Mouse (Mus musculus): ENCODE results near the gene Ubl4b. TPM values are rescaled to one million over a fixed set of nuclear protein-coding genes. Genes with fewer than 3 reads are reported as not detected.

Ubl4b gene
- total and polyA plus RNA-seq, 3 experiments: 0.11 TPM; not detected in 2

- TF ChIP-seq GATA2 (IDR thresholded peaks at IDR 0.05; ENCODE audit: borderline replicate concordance, low read depth, low read length): no peak
- TF ChIP-seq GATA1 (IDR thresholded peaks at IDR 0.05; ENCODE audit: borderline replicate concordance, low read length): no peak
- no peak for TF ChIP-seq CTCF (IDR thresholded peaks at IDR 0.05; ENCODE audit: low read depth, low read length)
- TF ChIP-seq POLR2AphosphoS5 (IDR thresholded peaks at IDR 0.05; ENCODE audit: insufficient replicate concordance, low read depth, low read length): no peak
- no peak for TF ChIP-seq TAL1 (conservative IDR thresholded peaks at IDR 0.05; ENCODE audit: low read depth, low read length)
- Histone ChIP-seq H3K9me3 (replicated peaks) (peaks cover 16% of the 10 kb centered on the region), H3K4me3 (ENCODE audit: low read depth, low read length) (no peak overlapping the region), H3K27me3 (ENCODE audit: insufficient read depth, low read length) (peaks cover 35% of the 10 kb centered on the region; the same call in 1 of the 2 replicates), H3K4me1 (ENCODE audit: insufficient read depth, low read depth, low read length) (no peaks in the 10 kb centered on the region), H3K36me3 (replicated peaks) (no peaks in the 10 kb centered on the region)
- ATAC-seq (ENCODE audit: extremely low read depth, insufficient number of reproducible peaks, low FRiP score, poor library complexity, severe bottlenecking) (no peak), DNase-seq (ENCODE audit: low spot score) (no peak)
These were observed 40.5 kb upstream of the Ubl4b start for GRCm38 (mm10) chr3:107595264-107595937.

GRCm38 (mm10) chr3:107594662-107595263 is 39.9 kb upstream of the Ubl4b start, which contains the start of gene Alx3:
Alx3 (plus strand) TSS chr3:107595031.
- Histone ChIP-seq H3K4me1 (ENCODE audit: insufficient read depth, low read depth, low read length) (no peaks in the 10 kb centered on the region), H3K4me3 (ENCODE audit: low read depth, low read length) (no peak within 1 kb of the TSS), H3K36me3 (replicated peaks) (no peaks in the 10 kb centered on the region), H3K9me3 (replicated peaks) (peaks cover 16% of the 10 kb centered on the region), H3K27me3 (ENCODE audit: insufficient read depth, low read length) (peaks cover 33% of the 10 kb centered on the region)
- DNase-seq (ENCODE audit: low spot score): no peak
- no peak for ATAC-seq (ENCODE audit: extremely low read depth, insufficient number of reproducible peaks, low FRiP score, poor library complexity, severe bottlenecking)
- TF ChIP-seq TAL1 (conservative IDR thresholded peaks at IDR 0.05; ENCODE audit: low read depth, low read length): no peak
- no peak for TF ChIP-seq POLR2AphosphoS5 (IDR thresholded peaks at IDR 0.05; ENCODE audit: insufficient replicate concordance, low read depth, low read length)
- TF ChIP-seq GATA1 (IDR thresholded peaks at IDR 0.05; ENCODE audit: borderline replicate concordance, low read length): no peak

- Histone ChIP-seq H3K4me3 (ENCODE audit: low read depth, low read length) (no peak overlapping the region), H3K4me1 (ENCODE audit: insufficient read depth, low read depth, low read length) (no peaks in the 10 kb centered on the region), H3K27me3 (ENCODE audit: insufficient read depth, low read length) (peaks cover 30% of the 10 kb centered on the region), H3K9me3 (replicated peaks) (peaks cover 16% of the 10 kb centered on the region), H3K36me3 (replicated peaks) (no peaks in the 10 kb centered on the region)
- TF ChIP-seq TAL1 (conservative IDR thresholded peaks at IDR 0.05; ENCODE audit: low read depth, low read length): no peak
- no peak for TF ChIP-seq GATA1 (IDR thresholded peaks at IDR 0.05; ENCODE audit: borderline replicate concordance, low read length)
- TF ChIP-seq GATA2 (IDR thresholded peaks at IDR 0.05; ENCODE audit: borderline replicate concordance, low read depth, low read length): no peak
- no peak for TF ChIP-seq CTCF (IDR thresholded peaks at IDR 0.05; ENCODE audit: low read depth, low read length)
- no peak for TF ChIP-seq POLR2AphosphoS5 (IDR thresholded peaks at IDR 0.05; ENCODE audit: insufficient replicate concordance, low read depth, low read length)
- ATAC-seq (ENCODE audit: extremely low read depth, insufficient number of reproducible peaks, low FRiP score, poor library complexity, severe bottlenecking) (no peak), DNase-seq (ENCODE audit: low spot score) (no peak)
These were observed 38.8 kb upstream of the Ubl4b start for GRCm38 (mm10) chr3:107593632-107594031.

GRCm38 (mm10) chr3:107591612-107592011 is 36.7 kb upstream of the Ubl4b start:
- ATAC-seq (ENCODE audit: extremely low read depth, insufficient number of reproducible peaks, low FRiP score, poor library complexity, severe bottlenecking): no peak

GRCm38 (mm10) chr3:107586504-107586903 is 31.6 kb upstream of the Ubl4b start:
- ATAC-seq (ENCODE audit: extremely low read depth, insufficient number of reproducible peaks, low FRiP score, poor library complexity, severe bottlenecking): no peak
- DNase-seq (ENCODE audit: low spot score): no peak
- no peaks in the 10 kb centered on the region for H3K9me3 ChIP-seq (replicated peaks)
- H3K27me3 ChIP-seq (ENCODE audit: insufficient read depth, low read length): peaks cover 61% of the 10 kb centered on the region
- H3K4me3 ChIP-seq (ENCODE audit: low read depth, low read length): no peak overlapping the region
- H3K36me3 ChIP-seq (replicated peaks): no peaks in the 10 kb centered on the region
- TF ChIP-seq CTCF (IDR thresholded peaks at IDR 0.05; ENCODE audit: low read depth, low read length) (no peak), GATA1 (IDR thresholded peaks at IDR 0.05; ENCODE audit: borderline replicate concordance, low read length) (no peak), TAL1 (conservative IDR thresholded peaks at IDR 0.05; ENCODE audit: low read depth, low read length) (no peak), GATA2 (IDR thresholded peaks at IDR 0.05; ENCODE audit: borderline replicate concordance, low read depth, low read length) (no peak), POLR2AphosphoS5 (IDR thresholded peaks at IDR 0.05; ENCODE audit: insufficient replicate concordance, low read depth, low read length) (no peak)
- no peaks in the 10 kb centered on the region for H3K4me1 ChIP-seq (ENCODE audit: insufficient read depth, low read depth, low read length)

More at GRCm38 (mm10) chr3:107591612-107592011, 36.7 kb upstream of the Ubl4b start:
- Histone ChIP-seq H3K4me1 (ENCODE audit: insufficient read depth, low read depth, low read length) (no peaks in the 10 kb centered on the region), H3K9me3 (replicated peaks) (peaks cover 15% of the 10 kb centered on the region), H3K36me3 (replicated peaks) (no peaks in the 10 kb centered on the region), H3K4me3 (ENCODE audit: low read depth, low read length) (no peak overlapping the region), H3K27me3 (ENCODE audit: insufficient read depth, low read length) (peaks cover 45% of the 10 kb centered on the region)
- no peak for DNase-seq (ENCODE audit: low spot score)
- no peak for TF ChIP-seq POLR2AphosphoS5 (IDR thresholded peaks at IDR 0.05; ENCODE audit: insufficient replicate concordance, low read depth, low read length)
- no peak for TF ChIP-seq GATA1 (IDR thresholded peaks at IDR 0.05; ENCODE audit: borderline replicate concordance, low read length)
- no peak for TF ChIP-seq CTCF (IDR thresholded peaks at IDR 0.05; ENCODE audit: low read depth, low read length)
- no peak for TF ChIP-seq TAL1 (conservative IDR thresholded peaks at IDR 0.05; ENCODE audit: low read depth, low read length)
- no peak for TF ChIP-seq GATA2 (IDR thresholded peaks at IDR 0.05; ENCODE audit: borderline replicate concordance, low read depth, low read length)

- H3K27me3 ChIP-seq (ENCODE audit: insufficient read depth, low read length): peaks cover 66% of the 10 kb centered on the region
- H3K4me1 ChIP-seq (ENCODE audit: insufficient read depth, low read depth, low read length): peaks cover 5% of the 10 kb centered on the region
- H3K4me3 ChIP-seq (ENCODE audit: low read depth, low read length): no peak overlapping the region
- no peak for TF ChIP-seq GATA1 (IDR thresholded peaks at IDR 0.05; ENCODE audit: borderline replicate concordance, low read length)
- TF ChIP-seq CTCF (IDR thresholded peaks at IDR 0.05; ENCODE audit: low read depth, low read length): no peak
- no peak for TF ChIP-seq POLR2AphosphoS5 (IDR thresholded peaks at IDR 0.05; ENCODE audit: insufficient replicate concordance, low read depth, low read length)
- TF ChIP-seq TAL1 (conservative IDR thresholded peaks at IDR 0.05; ENCODE audit: low read depth, low read length): no peak
- no peak for TF ChIP-seq GATA2 (IDR thresholded peaks at IDR 0.05; ENCODE audit: borderline replicate concordance, low read depth, low read length)
- ATAC-seq (ENCODE audit: extremely low read depth, insufficient number of reproducible peaks, low FRiP score, poor library complexity, severe bottlenecking) (no peak), DNase-seq (ENCODE audit: low spot score) (no peak)
- H3K9me3 ChIP-seq (replicated peaks): no peaks in the 10 kb centered on the region
- no peaks in the 10 kb centered on the region for H3K36me3 ChIP-seq (replicated peaks)
These were observed 29.0 kb upstream of the Ubl4b start for GRCm38 (mm10) chr3:107583893-107584292.
